Mouse (Mus musculus): ENCODE data around the gene Ccdc80. TPM values are rescaled to one million over a fixed set of nuclear protein-coding genes. Genes with fewer than 3 reads are reported as not detected.

Gene Ccdc80
- polyA plus RNA-seq (2015; fragmentation: Nextera tagmentation; extraction: Ambion mirVana), result 105 and 123 TPM in 2 replicates

- Histone ChIP-seq H3K9ac (peak within 1 kb of the TSS; percentile 48), H3K4me3 (peak within 1 kb of the TSS; percentile 49), H3K27me3 (no peaks in the 10 kb centered on the region), H3K4me1 (peaks cover 48% of the 10 kb centered on the region), H3K9me3 (no peaks in the 10 kb centered on the region), H3K4me2 (peak within 1 kb of the TSS; percentile 61), H3K36me3 (no peaks in the 10 kb centered on the region), H3K27ac (peak within 1 kb of the TSS; percentile 88)
- ATAC-seq (ENCODE audit: insufficient number of reproducible peaks, low FRiP score, low TSS enrichment, low read depth), result peak; percentile 54
- WGBS, result 3% methylated on average over 6 of the region's 6 CpGs
These were observed at the start of gene Ccdc80 for GRCm38 (mm10) chr16:45093137-45093731. Gene Ccdc80, plus strand, starts transcription at chr16:45093402.

- Histone ChIP-seq H3K4me3 (no peak overlapping the region), H3K9me3 (no peaks in the 10 kb centered on the region), H3K36me3 (no peaks in the 10 kb centered on the region), H3K4me2 (no peak overlapping the region), H3K27me3 (no peaks in the 10 kb centered on the region), H3K9ac (no peak overlapping the region), H3K4me1 (no peaks in the 10 kb centered on the region), H3K27ac (no peak overlapping the region)
- WGBS, result 44% methylated on average over 3 of the region's 3 CpGs
- ATAC-seq (ENCODE audit: insufficient number of reproducible peaks, low FRiP score, low TSS enrichment, low read depth), result no peak
These were observed 48.4 kb upstream of the Ccdc80 start for GRCm38 (mm10) chr16:45044844-45045243.

- Histone ChIP-seq H3K27ac (no peak overlapping the region), H3K4me1 (no peaks in the 10 kb centered on the region), H3K36me3 (no peaks in the 10 kb centered on the region), H3K27me3 (no peaks in the 10 kb centered on the region), H3K9ac (no peak overlapping the region), H3K4me3 (no peak overlapping the region), H3K4me2 (no peak overlapping the region), H3K9me3 (no peaks in the 10 kb centered on the region)
- 71% methylated on average over 7 of the region's 7 CpGs for WGBS
- no peak for ATAC-seq (ENCODE audit: insufficient number of reproducible peaks, low FRiP score, low TSS enrichment, low read depth)
These were observed 36.0 kb upstream of the Ccdc80 start for GRCm38 (mm10) chr16:45057222-45057621.

- 57% methylated on average over 4 of the region's 4 CpGs for WGBS
- Histone ChIP-seq H3K27me3 (no peaks in the 10 kb centered on the region), H3K4me3 (no peak overlapping the region), H3K9ac (no peak overlapping the region), H3K4me2 (no peak overlapping the region), H3K36me3 (no peaks in the 10 kb centered on the region), H3K4me1 (no peaks in the 10 kb centered on the region), H3K9me3 (no peaks in the 10 kb centered on the region), H3K27ac (no peak overlapping the region)
- ATAC-seq (ENCODE audit: insufficient number of reproducible peaks, low FRiP score, low TSS enrichment, low read depth), result no peak
These were observed 35.3 kb upstream of the Ccdc80 start for GRCm38 (mm10) chr16:45057922-45058321.

GRCm38 (mm10) chr16:45061140-45061539, 32.1 kb upstream of the Ccdc80 start:
- H3K36me3 ChIP-seq, result no peaks in the 10 kb centered on the region
- no peak overlapping the region for H3K4me3 ChIP-seq
- ATAC-seq (ENCODE audit: insufficient number of reproducible peaks, low FRiP score, low TSS enrichment, low read depth), result no peak
- H3K4me2 ChIP-seq, result no peak overlapping the region
- H3K9me3 ChIP-seq, result no peaks in the 10 kb centered on the region
- H3K4me1 ChIP-seq, result no peaks in the 10 kb centered on the region
- no peak overlapping the region for H3K27ac ChIP-seq
- 44% methylated on average over 3 of the region's 3 CpGs for WGBS
- H3K9ac ChIP-seq, result no peak overlapping the region
- no peaks in the 10 kb centered on the region for H3K27me3 ChIP-seq

GRCm38 (mm10) chr16:45070383-45071083, 22.7 kb upstream of the Ccdc80 start:
- H3K4me3 ChIP-seq, result no peak overlapping the region
- no peak overlapping the region for H3K4me2 ChIP-seq
- no peaks in the 10 kb centered on the region for H3K27me3 ChIP-seq
- H3K36me3 ChIP-seq, result no peaks in the 10 kb centered on the region
- ATAC-seq (ENCODE audit: insufficient number of reproducible peaks, low FRiP score, low TSS enrichment, low read depth), result no peak
- WGBS, result 61% methylated on average over 8 of the region's 8 CpGs
- H3K27ac ChIP-seq, result no peak overlapping the region
- no peaks in the 10 kb centered on the region for H3K9me3 ChIP-seq
- H3K9ac ChIP-seq, result no peak overlapping the region
- no peaks in the 10 kb centered on the region for H3K4me1 ChIP-seq

GRCm38 (mm10) chr16:45071424-45071823, 21.8 kb upstream of the Ccdc80 start:
- Histone ChIP-seq H3K4me3 (no peak overlapping the region), H3K36me3 (no peaks in the 10 kb centered on the region), H3K9me3 (no peaks in the 10 kb centered on the region), H3K27ac (no peak overlapping the region), H3K27me3 (no peaks in the 10 kb centered on the region), H3K4me1 (no peaks in the 10 kb centered on the region), H3K4me2 (no peak overlapping the region), H3K9ac (no peak overlapping the region)
- WGBS, result 67% methylated on average over 2 of the region's 2 CpGs
- no peak for ATAC-seq (ENCODE audit: insufficient number of reproducible peaks, low FRiP score, low TSS enrichment, low read depth)

- no peak for ATAC-seq (ENCODE audit: insufficient number of reproducible peaks, low FRiP score, low TSS enrichment, low read depth)
- Histone ChIP-seq H3K27me3 (no peaks in the 10 kb centered on the region), H3K36me3 (no peaks in the 10 kb centered on the region), H3K4me2 (no peak overlapping the region), H3K9ac (no peak overlapping the region), H3K27ac (no peak overlapping the region), H3K4me1 (no peaks in the 10 kb centered on the region), H3K9me3 (no peaks in the 10 kb centered on the region), H3K4me3 (no peak overlapping the region)
- 69% methylated on average over 6 of the region's 6 CpGs for WGBS
These were observed 15.6 kb upstream of the Ccdc80 start for GRCm38 (mm10) chr16:45077517-45078080.

GRCm38 (mm10) chr16:45079322-45079721, 13.9 kb upstream of the Ccdc80 start:
- Histone ChIP-seq H3K4me3 (no peak overlapping the region), H3K4me2 (no peak overlapping the region), H3K4me1 (no peaks in the 10 kb centered on the region), H3K36me3 (no peaks in the 10 kb centered on the region), H3K27ac (no peak overlapping the region), H3K27me3 (no peaks in the 10 kb centered on the region), H3K9ac (no peak overlapping the region), H3K9me3 (no peaks in the 10 kb centered on the region)
- no peak for ATAC-seq (ENCODE audit: insufficient number of reproducible peaks, low FRiP score, low TSS enrichment, low read depth)
- WGBS, result 34% methylated on average over 2 of the region's 2 CpGs

- Histone ChIP-seq H3K27me3 (no peaks in the 10 kb centered on the region), H3K27ac (no peak overlapping the region), H3K4me3 (no peak overlapping the region), H3K4me1 (peaks cover 16% of the 10 kb centered on the region), H3K9me3 (no peaks in the 10 kb centered on the region), H3K9ac (no peak overlapping the region), H3K4me2 (no peak overlapping the region), H3K36me3 (no peaks in the 10 kb centered on the region)
- no peak for ATAC-seq (ENCODE audit: insufficient number of reproducible peaks, low FRiP score, low TSS enrichment, low read depth)
- WGBS, result 80% methylated on average over 1 of the region's 1 CpGs
These were observed 4.4 kb upstream of the Ccdc80 start for GRCm38 (mm10) chr16:45088842-45089241.

GRCm38 (mm10) chr16:45090005-45090404, 3.2 kb upstream of the Ccdc80 start:
- no peaks in the 10 kb centered on the region for H3K9me3 ChIP-seq
- ATAC-seq (ENCODE audit: insufficient number of reproducible peaks, low FRiP score, low TSS enrichment, low read depth), result peak; percentile 61; the same call in 1 of the 2 replicates
- no peak overlapping the region for H3K9ac ChIP-seq
- no peaks in the 10 kb centered on the region for H3K27me3 ChIP-seq
- peaks cover 27% of the 10 kb centered on the region for H3K4me1 ChIP-seq
- no peak overlapping the region for H3K4me3 ChIP-seq
- H3K4me2 ChIP-seq, result no peak overlapping the region
- WGBS, result 6% methylated on average over 10 of the region's 10 CpGs
- H3K36me3 ChIP-seq, result no peaks in the 10 kb centered on the region
- H3K27ac ChIP-seq, result no peak overlapping the region

- H3K4me1 ChIP-seq, result peaks cover 58% of the 10 kb centered on the region
- H3K4me3 ChIP-seq, result peak overlapping the region; percentile 49
- H3K9ac ChIP-seq, result peak overlapping the region; percentile 48
- H3K36me3 ChIP-seq, result no peaks in the 10 kb centered on the region
- H3K9me3 ChIP-seq, result no peaks in the 10 kb centered on the region
- 2% methylated on average over 9 of the region's 9 CpGs for WGBS
- H3K27ac ChIP-seq, result peak overlapping the region; percentile 88
- peak overlapping the region; percentile 61 for H3K4me2 ChIP-seq
- no peak for ATAC-seq (ENCODE audit: insufficient number of reproducible peaks, low FRiP score, low TSS enrichment, low read depth)
- no peaks in the 10 kb centered on the region for H3K27me3 ChIP-seq
These were observed 1.0 kb downstream of the Ccdc80 start for GRCm38 (mm10) chr16:45094136-45094756.

Data from limb, embryonic 15.5 days (tissue).